Mouse (Mus musculus) forebrain, embryonic 10.5 days (tissue): ENCODE results near the gene Tbl1xr1. TPM values are rescaled to one million over a fixed set of nuclear protein-coding genes. Genes with fewer than 3 reads are reported as not detected.

Source experiments
- DNase-seq: peaks from one replicate; pipeline ENCODE4 v3.0.0-alpha.2; 2017; ENCODE audit warnings: low spot score; ENCODE audit errors: extremely low spot score
- H3K27ac ChIP-seq: fragments of 300-500 bp; sonication (generic); 2 replicates; pipeline ENCODE4 v1.5.1; 2016; ENCODE audit warnings: mild to moderate bottlenecking
- H3K27me3 ChIP-seq: fragments of 300-500 bp; sonication (generic); 2 replicates; pipeline ENCODE4 v1.6.1; 2016; ENCODE audit warnings: mild to moderate bottlenecking; ENCODE audit not compliant: poor library complexity, severe bottlenecking
- H3K36me3 ChIP-seq: fragments of 300-500 bp; sonication (generic); replicated peaks from 2 replicates; pipeline ENCODE4 v1.6.1; 2016; ENCODE audit warnings: mild to moderate bottlenecking, moderate library complexity
- H3K4me1 ChIP-seq: fragments of 300-500 bp; sonication (generic); 2 replicates; pipeline ENCODE4 v1.6.1; 2016
- H3K4me3 ChIP-seq: fragments of 300-500 bp; sonication (generic); 2 replicates; pipeline ENCODE4 v1.5.1; 2016; ENCODE audit warnings: mild to moderate bottlenecking, moderate library complexity
- H3K9me3 ChIP-seq: fragments of 300-500 bp; sonication (generic); 2 replicates; pipeline ENCODE4 v1.6.1; 2016; ENCODE audit warnings: mild to moderate bottlenecking, moderate library complexity
- WGBS: fragments of 180-500 bp; shearing (Covaris S2); methylation state at CpG from one replicate; pipeline ENCODE4 v1.1.7; 2016; 5-methylcytosine and 5-hydroxymethylcytosine counted together
- polyA plus RNA-seq: library from polyadenylated mRNA; unstranded; fragments of >200 nt; fragmentation: Nextera tagmentation; extraction: Ambion mirVana; gene quantifications from 2 replicates; pipeline ENCODE4 v1.2.1, GENCODE M21; 2016

The Tbl1xr1 gene
- polyA plus RNA-seq, 1 experiment from 2014 or later = 30.7 TPM

- no peak for DNase-seq
- Histone ChIP-seq H3K27me3 (no peaks in the 10 kb centered on the region), H3K36me3 (peaks cover 37% of the 10 kb centered on the region), H3K4me1 (no peaks in the 10 kb centered on the region), H3K9me3 (peaks cover 22% of the 10 kb centered on the region), H3K4me3 (no peak overlapping the region), H3K27ac (no peak overlapping the region)
- WGBS = 88% methylated on average over 3 of the region's 3 CpGs
Observed at GRCm38 (mm10) chr3:22154522-22154921, 78.1 kb downstream of the Tbl1xr1 start.

GRCm38 (mm10) chr3:22156397-22156796, 79.9 kb downstream of the Tbl1xr1 start:
- 55% methylated on average over 2 of the region's 2 CpGs for WGBS
- Histone ChIP-seq H3K27ac (no peak overlapping the region), H3K36me3 (peaks cover 27% of the 10 kb centered on the region), H3K27me3 (no peaks in the 10 kb centered on the region), H3K9me3 (peaks cover 35% of the 10 kb centered on the region), H3K4me3 (no peak overlapping the region), H3K4me1 (no peaks in the 10 kb centered on the region)
- DNase-seq = no peak

GRCm38 (mm10) chr3:22162948-22163347, 86.5 kb downstream of the Tbl1xr1 start:
- no peak for DNase-seq
- Histone ChIP-seq H3K27me3 (no peaks in the 10 kb centered on the region), H3K27ac (no peak overlapping the region), H3K9me3 (peaks cover 21% of the 10 kb centered on the region), H3K4me1 (no peaks in the 10 kb centered on the region), H3K36me3 (peaks cover 25% of the 10 kb centered on the region), H3K4me3 (no peak overlapping the region)
- WGBS = 94% methylated on average over 3 of the region's 3 CpGs

GRCm38 (mm10) chr3:22167856-22168255, 91.4 kb downstream of the Tbl1xr1 start:
- Histone ChIP-seq H3K36me3 (peaks cover 15% of the 10 kb centered on the region; the same call in 1 of the 2 replicates), H3K4me3 (no peak overlapping the region), H3K27me3 (no peaks in the 10 kb centered on the region), H3K9me3 (no peaks in the 10 kb centered on the region), H3K27ac (no peak overlapping the region), H3K4me1 (peaks cover 17% of the 10 kb centered on the region)
- no peak for DNase-seq
- WGBS = 93% methylated on average over 2 of the region's 2 CpGs

GRCm38 (mm10) chr3:22168432-22168831, 92.0 kb downstream of the Tbl1xr1 start:
- 93% methylated on average over 4 of the region's 4 CpGs for WGBS
- no peaks in the 10 kb centered on the region for H3K9me3 ChIP-seq
- peaks cover 21% of the 10 kb centered on the region for H3K4me1 ChIP-seq
- no peaks in the 10 kb centered on the region for H3K27me3 ChIP-seq
- DNase-seq = no peak
- H3K4me3 ChIP-seq = no peak overlapping the region
- no peak overlapping the region for H3K27ac ChIP-seq
- H3K36me3 ChIP-seq = peaks cover 13% of the 10 kb centered on the region; the same call in 1 of the 2 replicates

GRCm38 (mm10) chr3:22171526-22171925, 95.1 kb downstream of the Tbl1xr1 start:
- Histone ChIP-seq H3K4me3 (no peak overlapping the region), H3K27ac (no peak overlapping the region), H3K27me3 (no peaks in the 10 kb centered on the region), H3K9me3 (no peaks in the 10 kb centered on the region), H3K36me3 (no peaks in the 10 kb centered on the region), H3K4me1 (peaks cover 23% of the 10 kb centered on the region)
- DNase-seq = no peak
- 94% methylated on average over 8 of the region's 8 CpGs for WGBS

- WGBS = 51% methylated on average over 2 of the region's 2 CpGs
- Histone ChIP-seq H3K4me1 (peaks cover 23% of the 10 kb centered on the region), H3K36me3 (no peaks in the 10 kb centered on the region), H3K27ac (no peak overlapping the region), H3K27me3 (no peaks in the 10 kb centered on the region), H3K4me3 (no peak overlapping the region), H3K9me3 (no peaks in the 10 kb centered on the region)
- no peak for DNase-seq
Observed at GRCm38 (mm10) chr3:22172410-22172809, 96.0 kb downstream of the Tbl1xr1 start.

- WGBS = 93% methylated on average over 5 of the region's 5 CpGs
- no peak for DNase-seq
- no peak overlapping the region for H3K27ac ChIP-seq
- no peaks in the 10 kb centered on the region for H3K9me3 ChIP-seq
- no peaks in the 10 kb centered on the region for H3K36me3 ChIP-seq
- H3K27me3 ChIP-seq = no peaks in the 10 kb centered on the region
- H3K4me3 ChIP-seq = no peak overlapping the region
- peaks cover 23% of the 10 kb centered on the region for H3K4me1 ChIP-seq
Observed at GRCm38 (mm10) chr3:22173171-22173570, 96.7 kb downstream of the Tbl1xr1 start.

- no peak overlapping the region for H3K4me3 ChIP-seq
- no peak for DNase-seq
- H3K27me3 ChIP-seq = no peaks in the 10 kb centered on the region
- H3K36me3 ChIP-seq = no peaks in the 10 kb centered on the region
- peaks cover 23% of the 10 kb centered on the region for H3K4me1 ChIP-seq
- H3K9me3 ChIP-seq = no peaks in the 10 kb centered on the region
- no peak overlapping the region for H3K27ac ChIP-seq
- 82% methylated on average over 4 of the region's 4 CpGs for WGBS
Observed at GRCm38 (mm10) chr3:22174232-22174631, 97.8 kb downstream of the Tbl1xr1 start.

- no peaks in the 10 kb centered on the region for H3K9me3 ChIP-seq
- 91% methylated on average over 3 of the region's 4 CpGs for WGBS
- H3K4me1 ChIP-seq = no peaks in the 10 kb centered on the region
- DNase-seq = no peak
- no peak overlapping the region for H3K27ac ChIP-seq
- H3K36me3 ChIP-seq = peaks cover 6% of the 10 kb centered on the region; the same call in 1 of the 2 replicates
- no peaks in the 10 kb centered on the region for H3K27me3 ChIP-seq
- no peak overlapping the region for H3K4me3 ChIP-seq
Observed at GRCm38 (mm10) chr3:22180076-22180475, 103.6 kb downstream of the Tbl1xr1 start.

GRCm38 (mm10) chr3:22181026-22181425, 104.6 kb downstream of the Tbl1xr1 start:
- Histone ChIP-seq H3K4me1 (no peaks in the 10 kb centered on the region), H3K4me3 (no peak overlapping the region), H3K36me3 (peaks cover 6% of the 10 kb centered on the region; the same call in 1 of the 2 replicates), H3K27me3 (no peaks in the 10 kb centered on the region), H3K27ac (no peak overlapping the region), H3K9me3 (no peaks in the 10 kb centered on the region)
- WGBS = 93% methylated on average over 2 of the region's 2 CpGs
- DNase-seq = no peak

- Histone ChIP-seq H3K36me3 (peaks cover 12% of the 10 kb centered on the region), H3K27ac (no peak overlapping the region), H3K4me1 (no peaks in the 10 kb centered on the region), H3K9me3 (no peaks in the 10 kb centered on the region), H3K27me3 (no peaks in the 10 kb centered on the region), H3K4me3 (no peak overlapping the region)
- no peak for DNase-seq
- 90% methylated on average over 4 of the region's 4 CpGs for WGBS
Observed at GRCm38 (mm10) chr3:22185265-22185664, 108.8 kb downstream of the Tbl1xr1 start.

GRCm38 (mm10) chr3:22190498-22190897, 114.0 kb downstream of the Tbl1xr1 start:
- DNase-seq = no peak
- Histone ChIP-seq H3K36me3 (peaks cover 58% of the 10 kb centered on the region), H3K27me3 (no peaks in the 10 kb centered on the region), H3K4me1 (no peaks in the 10 kb centered on the region), H3K4me3 (no peak overlapping the region), H3K27ac (no peak overlapping the region), H3K9me3 (no peaks in the 10 kb centered on the region)

- Histone ChIP-seq H3K36me3 (peaks cover 80% of the 10 kb centered on the region), H3K9me3 (no peaks in the 10 kb centered on the region), H3K4me1 (no peaks in the 10 kb centered on the region), H3K4me3 (no peak overlapping the region), H3K27ac (no peak overlapping the region), H3K27me3 (no peaks in the 10 kb centered on the region)
- WGBS = 96% methylated on average over 5 of the region's 5 CpGs
- DNase-seq = no peak
Observed at GRCm38 (mm10) chr3:22192931-22193330, 116.5 kb downstream of the Tbl1xr1 start.
